Mouse (Mus musculus): Measurements from ENCODE around the gene Add1.
"Not testable (repeated sequence)": the region's sequence is repeated elsewhere in the genome, so short reads cannot be mapped to it uniquely, and the experiment has no call there.

Gene Add1

DNA sequence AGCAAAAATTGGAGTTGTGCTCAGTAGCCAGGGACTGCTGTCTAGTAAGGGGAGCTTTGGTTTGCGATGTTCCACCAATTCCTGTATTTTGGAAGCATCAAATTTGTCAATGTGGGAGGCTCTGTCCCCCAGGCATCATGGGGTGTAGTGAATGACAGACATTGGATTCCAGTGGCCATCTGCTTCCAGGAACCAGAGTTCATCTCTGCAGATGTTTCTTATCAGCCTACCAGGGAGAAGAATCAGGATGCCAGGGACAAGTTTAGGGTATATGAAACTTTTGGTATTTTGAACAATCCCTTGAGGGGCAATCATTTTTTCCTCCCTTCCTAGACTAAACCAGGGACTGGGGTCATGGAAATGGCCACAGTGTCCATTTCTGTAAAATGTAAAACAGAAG is 9.6 kb upstream of the Add1 start:
- DNase-seq: no peak

DNA sequence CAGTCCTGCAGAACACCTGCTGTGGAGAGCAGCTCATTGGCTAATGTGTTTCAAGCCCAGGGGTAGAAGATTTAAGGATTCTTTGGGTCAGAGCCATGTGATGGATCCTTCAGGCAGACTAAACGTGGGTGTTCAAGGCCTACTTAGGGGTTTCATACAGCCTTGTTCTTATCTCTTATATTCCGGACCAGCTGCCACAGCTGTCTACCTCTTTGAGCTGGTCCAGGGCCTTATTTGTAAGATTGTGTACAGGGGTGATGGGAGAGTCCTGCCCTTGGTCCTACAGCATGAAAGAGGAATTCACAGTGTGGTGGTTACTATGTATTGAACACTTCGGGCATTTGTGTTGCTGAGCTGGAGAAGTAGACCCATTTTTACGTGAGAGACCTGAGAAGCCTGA is 9.2 kb upstream of the Add1 start:
- DNase-seq: no peak

DNA sequence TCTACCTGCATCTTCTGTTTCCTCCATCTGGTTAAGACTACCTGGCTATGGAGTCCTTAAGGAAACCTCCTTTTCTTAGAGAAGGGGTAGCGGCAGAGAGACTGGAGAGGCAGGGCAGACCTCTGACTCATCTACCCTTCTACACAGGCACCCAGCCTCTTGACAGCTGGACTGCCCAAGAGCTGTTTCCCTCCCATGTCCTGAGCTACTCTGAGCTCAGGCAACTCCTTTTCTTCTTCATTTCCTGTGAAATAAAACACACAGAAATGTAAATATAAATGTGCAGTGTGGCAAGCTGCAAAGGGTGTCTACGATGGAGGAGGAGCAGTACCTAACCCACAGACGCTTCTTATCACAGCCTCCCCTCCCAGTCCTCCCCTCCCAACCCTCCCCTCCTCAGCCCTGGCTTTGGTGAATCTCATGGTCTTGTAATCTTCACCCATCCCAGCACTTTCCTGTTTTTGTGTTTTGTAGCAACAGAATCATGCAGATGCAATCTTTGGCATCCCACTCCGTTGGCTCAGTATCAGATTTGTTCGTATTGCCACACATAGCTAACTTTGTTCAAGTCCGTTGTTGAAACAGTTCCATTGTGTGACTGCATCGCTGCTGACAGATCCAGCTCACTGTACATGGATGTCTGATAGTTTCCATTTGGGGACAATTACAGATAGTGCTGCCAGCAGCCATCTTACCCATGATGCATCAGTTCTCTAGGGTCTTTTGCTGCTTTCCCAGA is 7.8 kb upstream of the Add1 start:
- DNase-seq: no peak

DNA sequence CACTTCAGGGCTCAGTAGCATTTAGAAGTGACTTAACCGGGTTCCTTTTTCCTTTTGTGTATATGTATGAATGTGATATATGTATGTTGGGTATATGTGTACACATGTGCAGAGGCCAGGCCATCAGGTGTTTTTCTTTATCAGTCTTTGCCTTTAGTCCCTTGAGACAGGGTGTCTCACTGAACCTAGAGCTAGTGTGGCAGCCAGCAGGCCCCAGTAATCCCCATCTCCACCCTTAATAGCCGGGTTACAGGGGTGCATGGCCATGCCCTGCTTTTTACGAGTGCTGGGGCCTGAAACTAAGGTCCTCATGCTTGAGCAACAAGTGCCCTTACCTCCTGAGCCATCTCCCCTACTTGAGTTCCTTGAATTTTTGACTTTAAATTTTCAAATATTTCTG is 1.9 kb upstream of the Add1 start:
- DNase-seq: peak; percentile 23

DNA sequence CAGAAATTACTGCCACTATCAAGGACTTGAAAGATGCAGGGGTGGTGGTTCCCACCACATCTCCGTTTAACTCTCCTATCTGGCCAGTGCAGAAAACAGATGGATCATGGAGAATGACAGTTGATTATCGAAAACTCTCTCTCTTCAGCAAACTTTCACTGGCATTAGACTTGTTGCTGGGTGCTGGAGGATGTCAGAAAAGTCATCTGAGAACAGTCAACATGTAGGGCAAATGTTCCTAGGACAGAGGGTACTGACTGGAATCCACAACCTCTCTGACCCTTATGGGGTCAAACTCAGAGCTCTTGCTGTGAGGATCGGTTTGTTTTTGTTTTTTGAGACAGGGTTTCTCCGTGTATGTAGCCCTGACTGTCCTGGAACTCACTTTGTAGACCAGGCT is 896 bp upstream of the Add1 start:
- DNase-seq: not testable (repeated sequence)

DNA sequence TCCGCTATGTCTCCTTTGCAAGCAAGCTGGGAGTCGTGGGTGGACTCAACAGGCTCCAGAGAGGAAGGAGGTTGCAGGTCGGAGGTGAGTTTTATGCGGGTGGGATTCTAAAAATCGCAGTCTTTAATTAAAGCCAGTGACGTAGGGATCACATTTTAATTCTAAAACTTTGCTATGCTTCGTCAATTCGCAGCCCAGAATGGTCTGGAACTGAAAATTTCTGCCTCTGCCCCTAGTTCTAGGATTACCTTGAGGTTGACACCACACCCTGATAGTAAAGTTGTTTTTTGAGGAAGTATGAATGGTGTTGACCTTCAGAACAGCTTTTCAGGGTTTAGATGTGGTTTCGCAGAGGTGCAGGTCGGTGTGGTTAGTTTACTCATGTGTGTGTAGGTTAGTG is 1.3 kb downstream of the Add1 start:
- DNase-seq: no peak

DNA sequence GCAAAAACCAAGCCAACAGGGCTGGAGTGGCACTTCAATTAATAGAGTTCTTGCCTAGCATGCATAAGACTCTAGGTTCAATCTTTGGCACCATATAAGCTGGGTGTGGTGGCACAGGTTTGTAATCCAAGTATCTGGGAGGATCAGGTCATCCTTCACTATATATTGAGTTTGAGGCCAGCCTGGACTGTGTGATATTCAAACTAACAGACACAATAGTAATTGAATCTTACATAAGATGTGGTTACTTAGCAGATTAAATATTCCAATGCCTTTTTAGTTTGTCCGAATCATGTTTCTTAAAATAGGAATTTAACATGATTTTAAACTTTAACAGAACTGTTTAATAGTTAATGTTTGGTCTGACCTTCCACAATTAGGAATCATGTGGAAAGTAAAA is 2.8 kb downstream of the Add1 start:
- no peak for DNase-seq

DNA sequence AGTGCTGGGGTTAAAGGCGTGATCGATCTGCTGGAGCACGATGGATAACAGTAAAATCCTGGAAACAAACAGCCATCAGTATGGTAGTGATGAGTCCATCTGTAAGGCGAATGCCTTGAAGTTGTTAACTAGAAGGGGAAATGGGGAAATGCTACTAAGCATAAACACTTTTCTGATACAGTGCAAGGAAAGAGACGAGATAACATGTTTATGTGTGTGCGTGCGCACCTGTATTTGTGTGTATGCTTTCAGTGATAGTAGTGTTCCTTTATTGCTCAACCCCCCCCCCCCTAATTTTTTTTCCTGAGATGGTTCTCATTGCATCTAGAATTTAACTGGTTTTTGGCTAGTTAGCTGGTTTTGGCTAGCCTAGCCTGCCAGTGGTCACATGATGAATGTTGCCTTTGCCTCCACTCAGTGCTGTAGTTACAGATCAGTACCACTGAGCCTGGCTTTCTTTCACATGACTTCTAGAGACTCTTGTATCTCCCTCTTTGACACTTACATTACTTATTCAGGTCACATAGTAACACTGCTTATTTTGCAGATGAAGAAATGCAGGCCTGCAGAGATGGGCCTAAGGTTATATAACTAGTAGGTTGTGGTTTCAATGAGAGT is 4.7 kb downstream of the Add1 start:
- no peak for DNase-seq

DNA sequence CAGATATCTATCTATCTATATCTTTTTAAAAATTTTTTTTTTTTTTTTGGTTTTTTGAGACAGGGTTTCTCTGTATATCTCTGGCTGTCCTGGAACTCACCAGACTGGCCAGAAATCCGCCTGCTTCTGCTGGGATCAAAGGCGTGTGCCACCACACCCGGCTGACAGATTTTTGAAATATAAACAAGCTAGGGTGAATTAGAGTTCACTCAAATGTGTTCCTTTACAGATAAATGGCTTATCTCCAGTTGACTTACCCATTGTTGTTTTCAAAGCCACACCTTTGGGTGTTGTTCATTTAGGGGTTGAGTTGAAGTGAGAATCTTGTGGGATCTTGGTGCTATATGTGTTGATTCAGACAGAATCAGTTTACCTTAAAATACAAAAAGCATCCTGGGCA is 5.9 kb downstream of the Add1 start:
- no peak for DNase-seq

DNA sequence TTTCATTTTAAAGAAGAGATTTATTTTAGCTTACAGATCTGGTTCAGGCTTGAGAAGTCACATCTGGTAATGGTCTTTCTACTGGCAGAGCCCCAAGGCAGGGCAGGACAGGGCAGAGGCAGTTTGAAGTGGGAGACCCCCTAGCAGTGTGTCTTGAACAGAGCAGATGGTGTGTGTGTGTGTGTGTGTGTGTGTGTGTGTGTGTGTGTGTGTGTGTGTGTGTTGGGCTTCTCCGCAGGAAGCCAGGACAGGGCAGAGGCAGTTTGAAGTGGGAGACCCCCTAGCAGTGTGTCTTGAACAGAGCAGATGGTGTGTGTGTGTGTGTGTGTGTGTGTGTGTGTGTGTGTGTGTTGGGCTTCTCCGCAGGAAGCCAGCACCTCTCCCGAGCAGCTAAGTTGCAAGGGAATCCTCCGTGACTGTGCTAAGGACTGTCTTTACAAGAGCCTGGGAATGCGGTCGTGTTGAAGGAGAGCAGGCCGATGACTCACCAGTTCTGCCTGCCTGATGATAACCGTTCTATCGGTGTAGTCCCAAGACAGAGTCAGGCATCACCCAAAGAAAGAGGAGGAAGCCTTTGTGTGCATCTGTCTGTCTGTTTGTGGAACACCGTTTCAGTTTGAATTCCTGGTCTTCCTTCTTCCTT is 8.3 kb downstream of the Add1 start:
- peak; percentile 30 for DNase-seq

DNA sequence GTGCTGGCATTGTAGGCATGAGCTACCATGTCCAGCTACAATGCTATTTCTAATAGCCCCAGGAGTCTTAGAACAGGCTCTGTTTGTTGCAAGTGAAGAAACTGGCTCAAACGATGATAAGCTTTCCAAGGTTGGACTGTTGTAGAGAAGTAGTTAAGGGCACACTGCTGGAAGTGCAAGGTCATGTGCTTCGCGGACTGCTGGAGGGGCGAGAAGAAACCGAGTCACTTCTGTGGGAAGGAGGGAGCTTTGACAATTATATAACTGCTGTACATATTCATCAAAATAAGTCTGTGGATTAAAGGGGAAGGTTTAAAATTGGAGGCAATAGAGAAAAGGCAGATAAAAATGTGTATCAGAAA is 8.8 kb downstream of the Add1 start:
- no peak for DNase-seq

DNA sequence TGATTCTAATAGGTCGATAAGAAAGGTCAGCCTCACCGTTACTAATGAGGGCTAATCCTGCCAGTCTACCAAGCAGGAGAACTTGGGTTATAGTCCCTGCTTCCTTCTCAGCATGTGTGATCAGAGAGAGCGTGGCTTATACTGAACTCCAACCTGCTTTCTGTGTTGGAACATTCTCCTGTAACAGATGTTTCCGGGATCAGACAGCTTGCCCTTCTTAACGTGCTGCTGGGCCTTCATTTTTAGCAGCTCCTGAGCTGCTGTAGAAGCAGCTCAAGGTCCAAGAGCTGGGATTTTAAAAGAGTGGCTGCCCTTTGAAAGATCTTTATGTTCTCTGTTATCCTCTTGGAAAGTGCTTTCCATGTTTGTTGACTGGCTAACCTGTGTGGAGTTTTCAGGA is 11.8 kb downstream of the Add1 start:
- no peak for DNase-seq

DNA sequence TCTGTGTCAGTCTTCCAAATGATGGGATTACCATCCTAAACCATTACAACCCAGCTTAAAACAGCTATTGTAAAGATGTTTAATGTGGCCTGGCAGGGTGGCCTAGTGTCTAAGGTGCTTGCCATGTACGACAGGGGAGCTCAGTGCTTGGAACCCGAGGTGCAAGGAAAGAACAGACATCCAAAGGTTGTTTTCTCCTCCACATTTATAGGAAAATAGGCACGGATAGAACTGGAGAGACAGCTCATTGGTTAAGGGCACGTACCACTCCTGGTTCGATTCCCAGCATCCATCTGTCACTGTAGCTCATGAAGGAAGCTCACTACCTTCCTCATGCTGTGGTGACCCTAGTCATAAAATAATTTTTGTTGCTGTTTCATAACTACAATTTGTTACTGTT is 14.4 kb downstream of the Add1 start:
- no peak for DNase-seq

DNA sequence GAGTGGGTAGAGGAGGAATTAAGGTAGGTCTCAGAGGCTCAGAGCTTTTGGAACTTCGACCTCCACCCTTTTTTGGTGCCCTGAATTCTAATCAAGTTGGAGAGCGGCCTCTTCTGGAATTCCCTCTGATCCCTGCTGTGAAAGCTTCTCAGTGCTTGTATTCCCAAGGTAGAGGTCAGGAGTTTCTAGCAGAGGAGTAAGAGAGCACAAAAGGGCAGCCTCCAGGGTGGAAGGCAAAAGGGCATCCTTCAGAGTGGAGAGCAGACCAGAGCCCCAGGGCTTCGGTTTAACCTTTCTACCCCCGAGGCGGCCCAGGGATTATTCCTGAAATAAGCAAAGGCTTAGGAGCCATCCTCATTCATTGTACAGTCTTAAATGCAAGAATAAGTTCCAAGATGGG is 16.6 kb downstream of the Add1 start:
- DNase-seq: no peak

DNA sequence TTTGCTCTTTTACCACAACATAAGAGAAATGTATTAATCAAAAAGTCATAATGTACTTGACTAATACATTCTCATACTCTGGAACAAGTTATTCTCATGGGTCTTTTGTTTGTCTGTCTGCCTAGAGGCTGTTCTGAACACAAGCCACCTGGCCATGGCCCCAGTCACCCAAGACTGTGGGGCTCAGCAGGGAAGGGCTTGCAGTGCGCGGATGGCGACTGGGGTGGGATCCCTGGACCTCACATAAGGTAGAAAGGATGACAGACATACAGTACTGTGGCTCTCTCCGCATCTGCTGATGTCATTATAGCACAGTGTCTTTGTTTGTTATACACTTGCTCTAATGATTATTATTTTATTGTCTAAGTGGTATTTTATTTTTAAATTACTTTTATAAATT is 17.2 kb downstream of the Add1 start:
- DNase-seq: no peak

DNA sequence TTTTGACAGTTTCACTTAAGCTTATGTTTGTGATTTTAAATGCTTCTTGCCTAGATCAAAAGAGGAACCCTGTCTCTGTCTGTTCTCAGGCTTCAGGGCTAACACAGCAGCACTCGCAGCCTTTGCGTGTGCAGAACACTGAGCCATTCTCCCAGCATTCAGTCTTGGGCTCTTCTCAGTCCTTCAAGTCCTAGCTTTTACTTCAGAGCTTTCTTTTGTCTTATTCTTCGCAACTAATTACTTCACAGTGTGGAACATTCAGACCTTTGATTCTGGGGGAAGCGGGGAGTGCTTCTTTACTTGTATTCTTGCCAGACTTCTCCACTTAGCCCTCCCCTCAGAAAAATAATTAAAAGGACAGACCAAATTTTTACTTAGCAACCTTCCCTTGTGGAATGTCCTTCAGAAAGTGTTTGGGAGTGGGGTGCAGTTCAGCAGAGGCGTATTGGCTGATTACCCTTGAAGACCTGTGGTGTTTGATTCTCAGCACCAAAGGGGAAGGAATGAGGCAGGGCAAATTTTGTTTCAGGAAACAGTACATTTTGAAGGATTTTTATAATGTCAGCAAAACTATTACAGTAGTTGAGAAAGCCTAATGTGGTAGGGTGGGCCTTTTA is 18.0 kb downstream of the Add1 start:
- no peak for DNase-seq

DNA sequence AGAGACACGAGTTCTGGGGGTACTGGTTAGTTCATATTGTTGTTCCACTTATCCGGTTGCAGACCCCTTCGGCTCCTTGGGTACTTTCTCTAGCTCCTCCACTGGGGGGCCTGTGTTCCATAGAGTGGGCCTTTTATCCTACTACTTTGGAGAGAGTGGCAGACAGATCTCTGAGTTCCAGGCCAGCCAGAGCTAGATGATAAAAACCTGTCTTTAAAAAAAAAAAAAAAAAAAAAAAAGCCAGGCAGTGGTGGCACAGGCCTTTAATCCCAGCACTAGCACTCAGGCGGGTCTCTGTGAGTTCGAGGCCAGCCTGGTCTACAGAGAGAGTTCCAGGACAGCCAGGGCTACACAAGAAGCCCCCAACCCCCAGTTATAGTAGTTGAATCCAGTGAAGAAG is 18.8 kb downstream of the Add1 start:
- DNase-seq: not testable (repeated sequence)

DNA sequence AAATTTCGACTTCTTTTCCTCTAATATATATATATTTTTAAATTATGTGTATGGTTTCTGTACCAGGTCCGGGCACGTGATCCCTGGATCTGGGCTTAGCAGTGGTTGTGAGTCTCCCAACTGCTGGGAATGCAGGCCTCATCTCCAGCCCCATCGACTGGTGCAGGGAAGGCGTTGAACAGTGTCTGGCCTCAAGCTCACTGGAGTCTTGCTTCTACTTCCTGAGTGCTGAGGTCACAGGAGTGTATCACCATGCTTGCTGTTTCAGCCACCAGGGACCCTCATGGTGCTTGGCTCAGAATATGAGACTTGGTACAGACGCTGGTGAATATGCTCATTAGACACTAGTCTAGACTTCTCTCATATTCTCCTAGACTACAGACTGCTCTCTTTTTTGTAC is 19.2 kb downstream of the Add1 start:
- DNase-seq: no peak

DNA sequence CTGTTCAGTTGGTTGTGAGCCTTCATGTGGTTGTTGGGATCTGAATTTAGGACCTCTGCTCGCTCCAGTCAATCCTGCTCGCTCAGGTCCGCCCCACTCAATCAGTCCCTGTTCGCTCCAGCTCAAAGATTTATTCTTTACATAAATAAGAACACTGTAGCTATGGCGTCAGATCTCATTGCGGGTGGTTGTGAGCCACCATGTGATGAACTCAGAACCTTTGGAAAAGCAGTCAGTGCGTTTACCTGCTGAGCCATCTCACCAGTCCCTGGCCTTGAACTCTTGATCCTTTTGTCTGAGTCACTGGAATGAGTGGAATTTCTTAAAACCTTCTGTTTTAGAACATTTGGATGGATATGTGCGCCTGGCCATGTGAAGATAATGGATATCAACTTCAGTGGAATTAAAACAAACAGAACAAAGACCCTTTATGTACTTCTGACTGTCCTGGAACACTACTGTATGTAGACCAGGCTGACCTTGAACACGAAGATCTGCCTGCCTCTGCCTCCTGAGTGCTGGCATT is 19.8 kb downstream of the Add1 start:
- DNase-seq: no peak

DNA sequence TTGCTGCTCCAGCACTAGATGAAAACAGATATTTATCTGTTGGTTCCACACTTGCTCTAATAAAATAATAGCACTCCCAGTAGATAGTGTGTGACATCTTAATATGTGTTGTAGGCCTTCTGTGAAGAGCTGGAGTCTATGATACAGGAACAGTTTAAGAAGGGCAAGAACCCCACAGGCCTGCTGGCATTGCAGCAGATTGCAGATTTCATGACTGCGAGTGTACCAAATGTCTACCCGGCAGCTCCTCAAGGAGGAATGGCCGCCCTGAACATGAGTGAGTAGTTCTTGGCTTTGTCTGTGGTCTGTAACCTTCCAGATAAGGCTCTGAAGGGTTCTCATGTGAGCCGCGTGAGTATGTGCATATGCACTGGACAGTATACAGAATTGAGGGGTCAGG is 31.1 kb downstream of the Add1 start:
- DNase-seq: no peak

DNA sequence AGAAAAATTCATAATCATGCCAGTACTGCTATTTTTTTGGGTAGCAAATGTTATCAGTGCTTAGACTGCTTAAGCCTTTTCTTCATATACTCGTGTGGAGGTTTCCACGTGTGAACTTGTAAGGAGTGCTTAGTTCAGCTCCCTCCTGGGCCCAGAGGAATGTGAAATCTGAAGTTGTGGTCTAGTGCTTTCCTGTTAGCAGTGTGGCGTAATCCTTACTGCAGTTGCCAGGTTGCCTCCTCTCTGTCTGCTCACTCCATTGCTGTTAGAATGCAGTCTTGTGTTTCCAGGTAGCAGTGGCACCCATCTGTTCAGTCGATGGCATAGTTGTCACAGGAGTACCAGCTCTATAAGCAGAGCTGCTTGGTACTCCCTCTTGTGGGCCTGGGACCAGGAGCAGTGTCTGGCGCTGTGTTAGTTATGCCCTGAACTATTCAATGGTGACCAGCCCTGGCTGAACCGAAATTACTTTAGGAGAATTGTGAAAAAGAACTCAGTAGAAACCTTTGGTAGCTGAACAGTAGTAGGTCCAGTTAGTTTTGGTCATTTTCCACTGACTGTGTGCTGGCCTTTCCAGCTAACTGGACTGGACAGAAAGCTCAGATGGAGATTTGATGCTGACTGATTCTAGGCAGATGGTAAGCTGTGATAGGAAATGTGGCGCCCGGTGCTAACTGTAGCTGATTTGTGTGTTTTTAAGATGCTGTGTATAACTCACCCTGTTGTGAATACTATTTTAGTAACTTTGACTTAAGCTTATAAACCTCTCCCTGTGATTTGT is 33.8 kb downstream of the Add1 start:
- peak; percentile 64 for DNase-seq

DNA sequence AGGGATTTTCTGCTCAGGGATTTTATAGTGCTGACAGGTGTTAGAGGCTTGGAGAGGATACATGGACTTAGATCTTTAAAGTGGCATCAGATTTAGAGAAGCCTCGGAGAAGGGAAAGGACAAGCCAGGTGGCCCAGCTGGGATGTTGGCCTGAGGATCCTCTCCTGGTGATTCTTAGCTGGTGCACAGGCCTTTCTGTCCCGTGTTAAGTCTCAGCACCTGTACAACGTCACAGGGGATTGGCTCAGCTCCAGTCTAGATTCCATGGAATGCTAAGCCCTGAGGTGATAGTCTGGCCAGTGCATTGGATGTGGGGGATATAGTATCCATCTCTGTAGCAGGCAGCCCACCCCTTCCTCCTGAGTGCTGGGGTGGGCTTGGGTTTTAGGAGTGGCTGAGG is 34.8 kb downstream of the Add1 start:
- peak; percentile 51 for DNase-seq

DNA sequence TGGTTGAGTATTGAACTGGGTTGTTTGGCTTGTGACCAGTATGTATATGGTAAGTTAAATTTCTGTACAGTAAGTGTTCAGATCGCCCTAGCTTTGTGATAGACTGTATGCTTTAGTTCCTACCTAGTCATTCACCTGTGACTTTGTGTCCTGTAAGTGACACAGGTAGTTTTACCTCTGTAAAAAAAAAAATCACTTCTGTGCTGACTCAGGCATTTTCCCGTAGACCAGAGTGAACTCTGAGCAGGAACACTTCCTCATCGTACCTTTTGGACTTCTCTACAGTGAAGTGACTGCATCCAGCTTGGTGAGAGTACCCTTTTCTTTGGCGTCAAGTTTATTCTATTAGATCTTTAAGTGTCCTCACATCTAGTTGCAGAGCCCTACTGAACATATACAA is 36.5 kb downstream of the Add1 start:
- no peak for DNase-seq

All from cerebellum, adult 11-12 months (tissue).